Mouse (Mus musculus): Measurements from ENCODE around the gene Mrnip.
"Not testable (repeated sequence)": the region's sequence is repeated elsewhere in the genome, so short reads cannot be mapped to it uniquely, and the experiment has no call there.

Mrnip gene

DNA sequence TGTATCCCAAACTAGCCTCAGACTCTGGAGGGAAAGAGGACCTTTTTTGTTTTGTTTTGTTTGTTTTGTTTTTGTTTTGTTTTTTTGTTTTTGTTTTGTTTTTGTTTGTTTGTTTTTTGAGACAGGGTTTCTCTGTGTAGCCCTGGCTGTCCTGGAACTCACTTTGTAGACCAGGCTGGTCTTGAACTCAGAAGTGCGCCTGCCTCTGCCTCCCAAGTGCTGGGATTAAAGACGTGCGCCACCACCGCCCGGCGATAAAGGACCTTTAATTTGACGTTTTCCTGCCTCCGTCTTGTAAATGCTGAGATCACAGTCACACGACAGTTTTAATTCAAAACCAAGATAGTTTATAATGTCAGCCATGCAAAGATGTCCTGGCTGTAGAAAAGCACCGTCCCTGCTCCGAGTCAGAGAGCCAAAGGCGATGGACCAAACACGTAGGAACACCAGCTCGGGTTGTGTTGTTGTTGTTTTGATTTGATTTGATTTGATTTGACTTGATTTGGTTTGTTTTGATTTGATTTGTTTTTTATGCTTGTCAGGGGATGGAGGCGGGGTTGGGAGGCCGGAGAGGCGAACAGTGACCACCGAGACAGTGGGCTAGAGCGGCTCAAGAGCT lies at the start of gene Mrnip:
Mrnip (plus strand) TSS at position 334 of the 619 bp plus-strand sequence.
- in situ Hi-C loops (cut with MboI; ENCODE audit: low pct_unique_long_range_greater_than_20kb in 1 of 2, low sequenced_read_pairs in 2 of 2, unreplicated experiment in 1 of 2), result not testable (repeated sequence)

DNA sequence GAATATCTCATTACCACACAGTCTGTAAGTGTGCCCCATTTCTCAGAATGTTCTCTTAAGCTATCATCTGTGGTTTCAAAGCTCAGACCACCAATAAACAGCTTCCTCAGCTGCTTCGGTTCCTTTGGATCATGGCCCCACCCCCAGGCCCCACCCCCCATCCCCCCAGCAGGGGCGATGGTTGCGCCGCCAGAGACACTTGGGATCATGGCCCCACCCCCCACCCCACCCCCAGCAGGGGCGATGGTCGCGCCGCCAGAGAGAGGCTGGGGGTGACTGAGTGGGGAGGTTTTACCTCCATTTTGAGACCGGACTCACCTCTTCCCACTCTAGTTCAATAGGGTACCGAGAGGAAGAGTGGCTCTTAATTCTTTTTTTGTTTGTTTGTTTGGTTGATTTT lies 46.5 kb upstream of the Mrnip start:
- in situ Hi-C loops (cut with MboI; ENCODE audit: low pct_unique_long_range_greater_than_20kb in 1 of 2, low sequenced_read_pairs in 2 of 2, unreplicated experiment in 1 of 2), result no loop called here

DNA sequence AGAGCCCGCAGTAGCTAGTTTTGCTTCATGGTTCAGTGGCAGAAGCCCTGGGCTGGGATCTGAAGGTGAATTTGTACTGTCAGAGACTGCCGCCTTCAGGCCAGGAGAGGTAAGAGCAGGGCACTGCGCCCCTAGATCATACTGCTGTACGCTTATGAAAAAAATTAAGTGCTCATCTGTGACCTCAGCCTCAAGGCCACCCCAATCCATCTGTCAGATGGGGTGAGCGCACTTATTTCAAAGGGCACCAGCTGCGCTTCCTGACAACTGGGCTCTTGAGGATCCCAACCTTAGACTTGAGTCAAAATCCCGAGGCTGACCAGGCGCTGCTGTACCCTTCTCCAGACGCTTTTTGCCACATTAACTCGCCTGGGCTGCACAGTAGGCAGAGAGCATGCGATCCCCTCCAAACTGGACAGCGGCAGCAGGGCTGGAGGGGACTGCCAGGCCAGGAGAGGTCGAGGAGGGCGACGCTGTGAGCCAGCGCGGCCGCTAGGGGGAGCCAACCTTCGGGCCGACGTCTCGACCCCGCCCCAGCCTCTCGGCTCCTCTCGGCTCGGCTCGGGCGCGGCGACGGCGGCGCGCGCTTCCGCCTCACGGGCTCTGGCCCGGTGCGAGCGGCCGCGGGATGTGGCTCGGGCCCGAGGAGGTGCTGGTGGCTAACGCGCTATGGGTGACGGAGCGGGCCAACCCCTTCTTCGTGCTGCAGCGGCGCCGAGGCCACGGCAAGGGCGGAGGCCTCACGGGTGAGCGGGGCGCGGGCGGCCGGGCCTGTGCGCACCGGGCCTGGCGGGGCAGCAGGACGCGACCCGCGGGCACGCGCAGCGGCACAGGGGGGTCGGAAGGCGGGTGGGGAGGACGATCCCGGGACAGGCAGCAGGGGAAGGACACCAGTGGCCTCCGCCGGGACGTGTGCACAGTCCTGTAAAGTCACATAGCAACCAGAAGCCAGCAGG lies 43.2 kb upstream of the Mrnip start, which contains the start of gene Tbc1d9b:
Tbc1d9b (plus strand) TSS at position 586 of the 956 bp plus-strand sequence.
- in situ Hi-C loops (cut with MboI; ENCODE audit: low pct_unique_long_range_greater_than_20kb in 1 of 2, low sequenced_read_pairs in 2 of 2, unreplicated experiment in 1 of 2), result loop anchor here (5.0 kb wide), 2 partner anchors 144 to 149 kb away; no protein-coding TSS in a partner anchor

DNA sequence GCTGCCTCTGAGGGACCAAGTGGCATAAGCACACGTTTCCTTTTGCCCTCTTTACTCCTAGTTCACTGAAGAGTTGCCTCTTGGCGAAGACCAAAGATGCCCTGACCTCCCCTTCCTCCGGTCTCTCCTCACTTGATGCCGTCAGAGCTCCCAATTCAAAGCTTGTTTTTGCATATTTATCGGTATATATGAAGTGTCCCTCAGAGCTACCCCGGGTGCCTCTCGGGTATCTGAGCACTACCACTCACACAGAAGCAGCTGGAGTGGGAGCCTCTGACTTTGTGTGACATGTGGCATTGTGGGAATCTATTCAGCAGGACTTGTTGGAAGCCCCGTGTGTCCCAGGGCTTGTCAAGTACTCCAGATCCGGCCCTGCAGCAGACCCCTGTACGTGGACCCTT lies 42.4 kb upstream of the Mrnip start:
- in situ Hi-C loops (cut with MboI; ENCODE audit: low pct_unique_long_range_greater_than_20kb in 1 of 2, low sequenced_read_pairs in 2 of 2, unreplicated experiment in 1 of 2), result loop anchor here (5.0 kb wide), 2 partner anchors 144 to 150 kb away; no protein-coding TSS in a partner anchor

DNA sequence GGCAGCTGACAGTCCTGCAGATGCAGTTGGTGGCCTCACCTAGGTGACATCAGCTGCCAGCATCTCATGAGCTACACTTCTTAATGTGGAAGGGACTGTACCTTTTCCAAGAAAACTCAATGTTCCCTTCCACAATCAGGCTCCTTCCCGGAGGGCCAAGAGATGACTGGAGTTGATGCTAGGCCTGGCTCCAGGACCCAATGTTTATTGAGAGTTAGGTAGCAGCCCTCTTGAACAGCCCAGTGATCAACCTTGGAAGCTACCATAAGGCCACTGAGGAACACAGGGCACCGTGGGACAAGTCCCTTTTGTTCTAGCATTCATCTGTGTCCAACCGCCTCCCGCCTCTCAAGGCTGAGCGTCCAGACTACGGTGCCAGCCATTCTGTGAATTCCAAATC lies 42.0 kb upstream of the Mrnip start:
- in situ Hi-C loops (cut with MboI; ENCODE audit: low pct_unique_long_range_greater_than_20kb in 1 of 2, low sequenced_read_pairs in 2 of 2, unreplicated experiment in 1 of 2), result loop anchor here (5.0 kb wide), 2 partner anchors 145 to 150 kb away; no protein-coding TSS in a partner anchor

DNA sequence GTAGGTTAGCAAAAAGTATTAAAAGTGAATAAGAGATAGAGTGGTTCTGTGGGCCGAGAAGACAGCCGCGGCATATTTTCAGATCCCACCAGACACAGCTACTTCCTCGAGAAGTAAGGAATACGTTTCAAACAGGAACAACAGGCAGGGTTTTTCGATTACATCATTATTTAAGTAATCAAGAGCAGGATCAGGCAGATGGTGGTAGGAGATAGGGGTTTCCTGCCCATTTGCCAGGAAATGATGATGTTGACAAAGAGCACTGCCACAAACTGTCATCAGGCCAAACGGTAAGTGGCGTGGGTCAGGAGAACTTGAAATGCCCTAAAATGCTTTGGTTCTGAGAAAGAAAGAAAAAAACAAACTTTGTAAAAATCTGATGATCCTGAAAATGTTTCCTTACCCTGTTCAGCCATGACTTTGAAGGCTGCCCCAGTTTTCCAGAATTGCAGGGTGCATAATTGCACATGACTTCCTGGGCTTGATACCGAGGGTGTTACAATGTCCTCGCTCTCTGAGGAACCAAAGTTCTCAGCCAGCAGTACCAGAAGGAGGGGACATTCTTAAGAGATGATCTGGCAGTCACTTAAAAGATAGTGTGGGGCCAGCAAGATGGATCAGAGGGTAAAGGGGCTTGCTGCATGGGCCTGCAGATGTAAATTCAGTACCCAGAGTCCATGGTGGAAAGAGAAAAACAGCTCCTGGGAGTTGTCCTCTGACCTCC lies 39.9 kb upstream of the Mrnip start:
- in situ Hi-C loops (cut with MboI; ENCODE audit: low pct_unique_long_range_greater_than_20kb in 1 of 2, low sequenced_read_pairs in 2 of 2, unreplicated experiment in 1 of 2), result loop anchor here (5.0 kb wide), 2 partner anchors 147 to 152 kb away; no protein-coding TSS in a partner anchor

DNA sequence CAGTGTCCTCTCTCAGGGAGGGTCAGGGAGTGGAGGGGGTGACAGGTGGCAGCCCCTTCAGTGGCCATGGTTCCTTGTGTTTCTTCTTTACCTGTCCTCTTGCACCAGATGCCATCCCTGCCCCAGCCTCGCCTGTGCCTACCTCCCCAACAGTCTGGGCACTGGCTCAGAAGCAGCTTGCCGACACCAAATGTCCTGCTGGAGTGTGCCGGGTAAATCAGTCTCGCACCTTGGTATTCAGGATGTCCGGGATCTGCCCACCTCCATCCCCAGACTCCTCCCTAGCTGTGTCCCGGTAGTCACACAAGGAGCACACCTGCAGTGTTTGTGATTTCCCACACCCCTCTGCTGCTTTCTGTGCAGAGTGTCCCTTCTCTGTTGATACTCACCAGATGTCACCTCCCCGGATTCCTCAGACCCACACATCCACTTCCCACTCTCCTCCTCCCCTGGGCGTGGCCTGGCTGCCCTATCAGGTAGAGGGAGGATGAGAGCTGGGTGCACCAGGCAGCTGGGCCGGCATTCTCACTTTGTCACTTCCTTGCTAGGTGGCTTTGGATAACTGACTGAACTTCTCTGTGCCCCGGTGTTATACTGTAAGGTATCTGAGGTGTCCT lies 35.9 kb upstream of the Mrnip start:
- in situ Hi-C loops (cut with MboI; ENCODE audit: low pct_unique_long_range_greater_than_20kb in 1 of 2, low sequenced_read_pairs in 2 of 2, unreplicated experiment in 1 of 2), result no loop called here

DNA sequence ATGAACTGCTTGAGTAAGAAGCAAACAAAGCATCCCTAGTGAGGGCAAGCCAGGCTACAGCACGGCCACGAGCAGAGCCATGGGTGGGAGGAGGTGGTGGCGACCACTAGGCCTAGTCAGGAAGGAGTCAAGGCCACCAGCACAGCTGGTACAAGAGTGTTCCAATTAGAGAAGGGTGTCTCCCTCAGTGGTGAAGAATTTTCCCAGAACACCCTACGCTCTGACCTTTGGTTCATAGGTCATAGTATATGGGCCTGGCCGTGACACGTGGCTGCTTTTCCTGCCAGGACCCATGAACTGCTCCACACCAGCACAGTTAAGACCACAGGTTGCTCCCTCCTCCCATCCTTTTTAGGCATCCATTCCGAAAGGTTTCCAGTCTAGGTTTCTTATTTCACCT lies 34.7 kb upstream of the Mrnip start:
- in situ Hi-C loops (cut with MboI; ENCODE audit: low pct_unique_long_range_greater_than_20kb in 1 of 2, low sequenced_read_pairs in 2 of 2, unreplicated experiment in 1 of 2), result no loop called here

DNA sequence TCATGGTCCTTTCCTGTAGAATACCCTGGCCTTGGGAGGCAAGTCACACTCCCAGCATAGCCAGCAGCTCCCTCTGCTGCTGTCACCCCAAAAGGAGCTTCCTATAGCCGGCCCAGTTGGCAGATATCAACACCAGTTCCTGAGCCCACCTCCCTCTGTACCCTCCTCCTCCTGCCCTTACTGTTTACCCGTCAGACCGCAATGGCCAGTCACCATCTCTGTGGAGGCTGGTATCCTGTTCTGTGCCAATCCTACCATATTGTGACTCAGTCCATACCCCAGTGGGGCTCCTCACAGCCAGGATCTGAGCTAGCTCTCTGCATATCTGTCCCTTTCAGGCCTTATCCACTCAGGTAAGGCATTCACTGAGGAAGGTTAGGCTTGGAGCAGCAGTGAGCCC lies 28.7 kb upstream of the Mrnip start:
- in situ Hi-C loops (cut with MboI; ENCODE audit: low pct_unique_long_range_greater_than_20kb in 1 of 2, low sequenced_read_pairs in 2 of 2, unreplicated experiment in 1 of 2), result no loop called here

DNA sequence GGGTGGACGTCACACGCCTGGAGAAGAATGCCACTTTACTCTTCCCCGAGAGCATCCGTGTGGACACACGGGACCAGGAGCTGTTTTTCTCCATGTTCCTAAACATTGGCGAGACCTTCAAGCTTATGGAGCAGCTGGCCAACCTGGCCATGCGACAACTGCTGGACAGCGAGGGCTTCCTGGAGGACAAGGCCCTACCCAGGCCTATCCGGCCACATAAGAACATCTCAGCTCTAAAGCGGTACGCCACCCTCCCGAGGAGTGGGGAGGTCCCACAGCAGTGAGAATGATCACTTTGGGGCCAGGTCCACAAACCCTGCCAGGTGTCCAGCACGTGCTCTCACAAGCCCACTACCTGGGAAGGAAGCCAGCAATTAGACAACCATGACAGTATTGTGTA lies 28.1 kb upstream of the Mrnip start:
- in situ Hi-C loops (cut with MboI; ENCODE audit: low pct_unique_long_range_greater_than_20kb in 1 of 2, low sequenced_read_pairs in 2 of 2, unreplicated experiment in 1 of 2), result no loop called here

DNA sequence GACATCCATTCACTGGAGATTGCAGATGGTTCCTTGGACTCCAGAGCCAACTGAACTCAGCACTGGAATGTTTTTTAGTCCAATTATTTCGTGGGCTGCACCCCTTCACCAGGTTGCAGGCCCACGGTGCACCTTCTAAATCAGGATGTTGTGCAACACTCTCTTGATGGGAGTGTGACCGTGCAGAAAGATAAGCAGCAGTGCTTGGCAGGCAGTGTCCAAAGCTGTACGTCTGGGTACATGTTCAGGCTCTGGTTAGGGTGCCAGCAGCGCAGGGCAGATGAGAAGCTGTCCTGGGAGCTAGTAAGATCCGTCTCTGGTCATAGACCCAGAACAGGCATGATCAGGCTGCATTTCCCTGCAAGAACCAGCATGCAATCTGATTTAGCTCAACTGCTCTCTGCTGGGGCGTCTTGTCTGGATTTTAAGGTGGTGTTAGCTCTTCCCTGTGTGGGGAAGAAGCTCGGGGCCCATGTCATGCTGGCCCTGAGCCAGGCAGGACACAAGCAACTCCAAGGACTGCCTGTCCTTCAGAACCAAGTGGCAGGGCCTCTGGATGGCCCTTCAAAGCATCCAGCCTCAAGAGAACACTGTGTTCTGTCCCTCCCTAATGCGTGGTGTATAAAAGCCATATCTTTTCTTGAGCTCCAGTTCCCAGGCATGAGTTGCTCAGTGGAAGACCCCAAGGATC lies 26.8 kb upstream of the Mrnip start:
- in situ Hi-C loops (cut with MboI; ENCODE audit: low pct_unique_long_range_greater_than_20kb in 1 of 2, low sequenced_read_pairs in 2 of 2, unreplicated experiment in 1 of 2), result no loop called here

DNA sequence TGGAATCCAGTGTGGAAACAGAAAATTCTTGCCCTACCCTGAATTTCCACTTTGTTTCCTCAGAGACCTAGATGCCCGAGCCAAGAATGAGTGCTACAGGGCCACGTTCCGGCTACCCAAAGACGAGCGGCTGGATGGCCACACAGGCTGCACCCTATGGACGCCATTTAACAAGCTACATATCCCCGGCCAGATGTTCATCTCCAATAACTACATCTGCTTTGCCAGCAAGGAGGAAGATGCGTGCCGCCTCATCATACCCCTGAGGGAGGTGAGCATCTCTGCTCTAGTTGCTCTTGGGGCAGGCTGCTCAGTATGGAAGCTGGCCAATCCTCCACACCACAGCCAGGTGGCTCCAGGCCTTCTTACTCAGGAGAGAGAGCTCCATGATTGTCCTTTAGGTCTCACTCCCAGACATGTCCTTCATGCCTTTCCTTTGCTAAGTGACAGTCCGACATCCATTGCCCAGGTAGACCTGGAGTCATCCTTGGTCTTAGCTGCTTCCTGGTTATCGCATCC lies 26.2 kb upstream of the Mrnip start:
- in situ Hi-C loops (cut with MboI; ENCODE audit: low pct_unique_long_range_greater_than_20kb in 1 of 2, low sequenced_read_pairs in 2 of 2, unreplicated experiment in 1 of 2), result no loop called here

DNA sequence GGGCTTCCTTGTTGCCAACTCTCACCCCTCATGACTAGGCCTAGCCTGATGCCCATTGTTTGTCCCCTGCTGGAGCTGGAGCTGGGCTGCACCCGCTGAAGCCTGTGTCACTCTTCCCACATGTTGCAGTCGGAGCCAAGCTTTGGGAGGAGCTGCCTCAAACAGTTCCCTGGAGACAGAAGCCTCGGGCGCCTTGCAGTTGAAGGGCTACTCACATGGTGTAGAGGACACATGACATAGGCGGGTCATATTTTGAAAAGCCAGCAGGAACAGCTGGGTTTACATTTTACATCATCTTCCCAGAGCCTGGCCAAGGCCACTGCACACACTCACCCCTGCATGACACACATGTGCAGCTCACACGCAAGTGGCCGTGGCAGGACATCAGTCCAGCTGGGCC lies 25.0 kb upstream of the Mrnip start:
- in situ Hi-C loops (cut with MboI; ENCODE audit: low pct_unique_long_range_greater_than_20kb in 1 of 2, low sequenced_read_pairs in 2 of 2, unreplicated experiment in 1 of 2), result no loop called here

DNA sequence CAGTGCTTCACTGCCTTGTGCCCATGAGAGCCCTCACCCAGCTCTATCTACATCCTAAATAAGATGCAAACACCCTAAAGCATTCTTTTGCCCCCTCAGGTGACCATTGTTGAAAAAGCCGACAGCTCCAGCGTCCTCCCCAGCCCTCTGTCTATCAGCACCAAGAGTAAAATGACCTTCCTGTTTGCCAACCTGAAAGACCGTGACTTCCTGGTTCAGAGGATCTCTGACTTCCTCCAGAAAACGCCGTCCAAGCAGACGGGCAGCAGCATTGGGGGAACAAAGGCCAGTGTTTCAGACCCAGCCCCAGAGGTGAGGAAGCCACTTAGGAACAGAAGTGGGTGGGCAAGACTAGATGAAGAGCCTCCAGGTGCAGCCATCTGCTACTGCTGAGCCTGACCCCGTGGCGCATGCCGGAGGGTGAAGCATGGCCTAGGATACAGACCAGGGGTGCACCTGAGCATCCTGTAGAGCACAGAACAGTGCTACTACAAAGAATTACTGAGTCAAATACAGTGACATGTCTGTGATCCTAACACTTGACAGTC lies 24.6 kb upstream of the Mrnip start:
- in situ Hi-C loops (cut with MboI; ENCODE audit: low pct_unique_long_range_greater_than_20kb in 1 of 2, low sequenced_read_pairs in 2 of 2, unreplicated experiment in 1 of 2), result no loop called here

DNA sequence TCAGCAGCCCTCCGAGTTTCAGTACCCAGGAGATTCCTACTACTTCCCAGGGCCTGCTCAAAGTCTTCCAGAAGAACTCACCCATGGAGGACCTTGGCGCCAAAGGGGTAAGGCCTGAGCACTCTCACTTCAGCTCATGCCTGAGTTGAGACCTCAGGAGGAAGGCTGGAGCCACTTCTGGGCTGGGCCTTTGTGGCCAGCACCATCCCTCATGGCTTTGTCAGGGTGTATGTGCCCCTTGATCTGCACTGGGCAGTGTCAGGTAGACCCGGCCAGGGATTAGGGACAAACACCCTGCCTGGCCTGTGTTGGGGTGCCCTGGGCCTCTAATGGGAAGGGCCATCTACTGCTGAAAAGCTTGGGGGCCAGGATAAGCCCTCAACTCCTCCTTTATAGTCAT lies 22.9 kb upstream of the Mrnip start:
- in situ Hi-C loops (cut with MboI; ENCODE audit: low pct_unique_long_range_greater_than_20kb in 1 of 2, low sequenced_read_pairs in 2 of 2, unreplicated experiment in 1 of 2), result no loop called here

DNA sequence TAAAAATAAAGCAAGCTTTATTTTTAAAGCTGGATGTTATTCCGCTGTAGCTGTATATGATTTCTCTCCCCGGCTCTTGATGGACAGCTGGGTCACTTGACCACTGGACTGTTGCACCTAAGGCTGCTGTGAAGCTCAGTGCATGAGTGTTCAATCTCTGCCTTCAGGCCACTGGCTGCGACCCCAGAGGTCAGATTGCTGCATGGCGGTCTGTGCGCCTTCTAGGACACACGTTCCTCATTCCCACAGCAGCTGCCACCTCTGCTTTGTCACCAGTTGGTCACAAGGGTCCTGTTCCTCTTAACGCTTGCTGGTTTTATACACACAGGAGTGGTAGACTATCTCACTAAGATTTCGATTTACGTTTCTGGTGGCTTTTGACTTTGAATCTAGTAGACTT lies 20.1 kb upstream of the Mrnip start:
- in situ Hi-C loops (cut with MboI; ENCODE audit: low pct_unique_long_range_greater_than_20kb in 1 of 2, low sequenced_read_pairs in 2 of 2, unreplicated experiment in 1 of 2), result no loop called here

DNA sequence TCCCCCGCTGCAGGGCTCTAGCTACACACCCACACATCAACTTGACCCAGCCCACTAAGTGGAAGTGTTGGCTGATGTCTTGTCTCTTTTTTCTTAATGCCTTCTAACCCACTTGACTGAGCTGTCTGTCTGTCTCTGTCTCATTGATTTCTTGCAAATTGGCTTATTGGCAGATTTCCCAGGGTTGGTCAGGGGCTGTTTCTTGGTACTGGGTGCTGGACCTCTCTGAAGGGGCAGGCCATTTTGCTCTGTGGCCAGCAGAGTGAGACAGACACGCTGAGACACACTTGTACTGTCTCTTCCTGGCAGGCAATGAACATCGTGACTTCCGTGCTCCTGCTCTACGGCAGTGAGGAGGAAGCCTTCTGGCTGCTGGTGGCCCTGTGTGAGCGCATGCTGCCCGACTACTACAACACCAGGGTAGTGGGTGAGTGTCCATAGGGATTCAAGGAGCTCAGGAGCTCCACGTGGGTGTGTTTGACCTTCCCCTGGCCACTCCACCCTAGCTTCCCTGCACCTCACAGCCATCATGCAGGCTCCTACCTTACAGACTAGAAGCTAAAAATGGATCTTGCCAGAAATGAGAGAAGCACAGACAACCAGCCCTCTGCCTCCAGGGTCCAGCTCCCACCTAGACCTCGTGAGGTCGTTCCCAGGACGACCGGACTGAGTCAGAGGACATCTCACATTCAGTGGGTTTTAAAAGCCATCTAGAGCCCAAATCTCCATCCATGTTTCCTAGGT lies 19.3 kb upstream of the Mrnip start:
- in situ Hi-C loops (cut with MboI; ENCODE audit: low pct_unique_long_range_greater_than_20kb in 1 of 2, low sequenced_read_pairs in 2 of 2, unreplicated experiment in 1 of 2), result no loop called here

All from mouse embryonic stem cell (cell line).